Mouse (Mus musculus) mouse embryonic stem cell (cell line): Measurements from ENCODE around the gene Hist2h2aa1.
"Not testable (repeated sequence)": the region's sequence is repeated elsewhere in the genome, so short reads cannot be mapped to it uniquely, and the experiment has no call there.

Source experiments
- in situ Hi-C, 2 experiments: fragments of 300-500 bp; cut with MboI; formaldehyde crosslinking; loops; 1 replicate in 1 of 2; 3 replicates in 1 of 2; pipeline ENCODE4 v1.14.3; 2019 to 2020; ENCODE audit warnings: low sequenced_read_pairs in 2 of 2, low pct_unique_long_range_greater_than_20kb in 1 of 2, mixed read lengths in 1 of 2; ENCODE audit not compliant: unreplicated experiment in 1 of 2

Gene Hist2h2aa1

DNA sequence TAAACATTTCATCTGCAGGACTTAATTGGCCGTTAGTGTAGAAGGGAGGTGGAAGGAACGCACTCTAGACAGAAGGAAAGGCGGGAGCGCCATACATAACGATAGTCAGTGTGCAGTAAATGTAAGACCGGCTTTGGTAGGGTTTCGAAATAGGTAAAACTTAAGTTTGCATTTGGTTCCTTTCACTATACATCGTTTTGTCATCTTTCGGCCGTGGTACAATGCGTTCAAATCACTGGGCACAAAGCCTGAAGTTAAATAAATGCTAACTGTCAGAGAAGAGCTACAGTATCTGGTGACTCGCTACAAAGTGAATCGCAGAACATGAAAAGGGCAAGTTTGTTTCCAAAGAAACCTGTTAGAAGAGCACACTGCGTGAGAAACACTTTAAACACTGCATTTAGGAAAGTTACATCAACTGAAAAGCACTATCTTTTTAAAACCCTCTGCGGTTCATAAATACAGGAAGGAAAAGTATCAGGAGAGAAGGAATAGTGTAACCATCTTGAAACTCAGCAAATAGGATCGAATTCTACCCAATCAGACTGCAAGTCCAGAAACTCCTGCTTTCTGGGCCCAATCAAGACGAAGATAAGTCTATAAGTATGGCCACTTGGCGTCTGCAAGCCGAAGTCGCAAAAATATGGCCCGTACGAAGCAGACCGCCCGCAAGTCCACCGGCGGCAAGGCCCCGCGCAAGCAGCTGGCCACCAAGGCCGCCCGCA, 22.9 kb downstream of the Hist2h2aa1 start, which contains the start of gene Hist2h3b:
Hist2h3b (plus strand) TSS at position 604 of the 725 bp plus-strand sequence.
- in situ Hi-C loops, result no loop called here

DNA sequence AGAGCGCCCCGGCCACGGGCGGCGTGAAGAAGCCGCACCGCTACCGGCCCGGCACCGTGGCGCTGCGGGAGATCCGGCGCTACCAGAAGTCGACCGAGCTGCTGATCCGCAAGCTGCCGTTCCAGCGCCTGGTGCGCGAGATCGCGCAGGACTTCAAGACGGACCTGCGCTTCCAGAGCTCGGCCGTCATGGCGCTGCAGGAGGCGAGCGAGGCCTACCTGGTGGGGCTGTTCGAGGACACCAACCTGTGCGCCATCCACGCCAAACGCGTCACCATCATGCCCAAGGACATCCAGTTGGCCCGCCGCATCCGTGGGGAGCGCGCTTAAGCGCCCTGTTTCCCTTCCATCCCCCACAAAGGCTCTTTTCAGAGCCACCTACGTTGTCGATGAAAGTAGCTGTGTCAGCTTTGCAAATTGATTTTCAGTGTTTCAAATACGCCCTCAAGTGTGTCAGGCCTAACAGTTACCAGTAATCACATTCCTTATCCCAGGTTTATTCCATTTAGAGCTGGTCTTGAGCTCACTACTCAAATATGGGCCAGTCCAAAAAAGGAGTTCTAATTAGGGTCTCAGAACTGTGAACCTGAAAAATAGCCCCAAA, 23.6 kb downstream of the Hist2h2aa1 start:
- in situ Hi-C loops, result not testable (repeated sequence)

DNA sequence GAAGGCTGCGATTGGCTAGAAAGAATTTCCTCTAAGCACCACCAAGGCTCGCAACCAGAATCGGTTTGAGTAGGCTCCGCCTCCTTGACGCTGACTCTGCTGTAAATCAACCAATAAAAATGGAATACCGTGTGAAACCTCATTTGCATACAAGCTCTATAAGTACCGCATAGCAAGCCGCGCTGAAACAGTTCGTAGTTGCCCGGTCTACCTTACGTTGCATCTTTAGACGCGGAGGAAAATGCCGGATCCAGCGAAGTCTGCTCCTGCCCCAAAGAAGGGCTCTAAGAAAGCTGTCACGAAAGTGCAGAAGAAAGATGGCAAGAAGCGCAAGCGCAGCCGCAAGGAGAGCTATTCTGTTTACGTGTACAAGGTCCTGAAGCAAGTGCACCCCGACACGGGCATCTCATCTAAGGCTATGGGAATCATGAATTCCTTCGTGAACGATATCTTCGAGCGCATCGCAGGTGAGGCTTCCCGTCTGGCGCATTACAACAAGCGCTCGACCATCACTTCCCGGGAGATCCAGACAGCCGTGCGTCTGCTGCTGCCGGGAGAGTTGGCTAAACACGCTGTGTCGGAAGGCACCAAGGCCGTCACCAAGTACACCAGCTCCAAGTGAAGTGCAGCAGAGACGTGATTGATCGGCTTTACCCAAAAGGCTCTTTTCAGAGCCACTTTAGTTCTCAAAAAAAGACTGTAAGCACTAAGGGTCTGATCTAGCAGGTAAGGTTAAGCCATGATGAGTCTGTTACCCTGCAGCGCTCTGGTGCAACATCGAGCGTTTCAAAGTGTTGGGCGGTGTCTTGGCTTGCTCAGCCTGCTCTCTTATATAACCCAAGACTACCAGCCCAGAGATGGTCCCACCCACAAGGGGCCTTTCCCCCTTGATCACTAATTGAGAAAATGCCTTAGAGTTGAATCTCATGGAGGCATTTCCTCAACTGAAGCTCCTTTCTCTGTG, 24.5 kb downstream of the Hist2h2aa1 start, which contains the start of gene Hist2h2bb:
Hist2h2bb (plus strand) TSS at position 242 of the 964 bp plus-strand sequence.
- in situ Hi-C loops, result no loop called here

DNA sequence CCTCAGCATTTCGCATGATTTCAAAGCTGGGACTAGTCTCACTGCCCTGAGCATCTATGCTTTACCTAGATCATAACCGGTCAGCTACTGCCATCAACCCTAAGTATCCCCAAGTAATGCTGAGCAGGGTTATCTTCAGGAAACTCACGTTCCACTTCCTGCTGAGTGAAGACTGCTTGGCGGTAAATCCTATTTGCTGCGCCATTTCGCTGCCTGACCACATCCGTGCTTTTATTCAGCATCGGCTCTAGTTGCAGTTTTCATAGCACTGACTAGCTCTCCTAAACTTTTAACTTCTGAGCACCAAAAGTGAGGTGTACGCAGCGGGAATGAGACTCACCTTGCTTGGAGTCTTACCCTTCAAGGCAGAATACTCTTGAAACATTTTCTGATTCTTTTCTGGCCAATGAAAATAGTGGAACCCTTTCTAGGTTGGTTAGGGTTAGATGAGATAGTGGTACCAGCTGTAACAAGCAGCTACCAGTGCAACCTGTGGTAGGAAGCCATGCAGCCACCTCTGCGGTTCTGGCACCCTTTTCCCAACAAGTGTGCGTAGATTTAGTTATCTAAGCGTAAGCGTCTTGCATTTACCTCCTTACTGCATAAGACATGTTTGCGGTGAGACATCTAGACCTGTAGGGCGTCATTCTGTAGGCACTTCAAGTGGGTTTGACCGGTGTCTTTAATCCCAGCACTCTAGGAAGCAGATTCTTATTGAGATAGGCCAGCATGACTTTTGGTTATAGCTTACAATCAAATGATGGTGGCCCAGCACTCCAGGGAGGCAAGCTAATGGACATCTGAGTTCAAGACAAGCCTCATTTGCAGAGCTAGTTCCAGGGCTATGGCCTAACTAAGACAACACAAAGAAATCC, 28.5 kb downstream of the Hist2h2aa1 start:
- in situ Hi-C loops, result no loop called here

DNA sequence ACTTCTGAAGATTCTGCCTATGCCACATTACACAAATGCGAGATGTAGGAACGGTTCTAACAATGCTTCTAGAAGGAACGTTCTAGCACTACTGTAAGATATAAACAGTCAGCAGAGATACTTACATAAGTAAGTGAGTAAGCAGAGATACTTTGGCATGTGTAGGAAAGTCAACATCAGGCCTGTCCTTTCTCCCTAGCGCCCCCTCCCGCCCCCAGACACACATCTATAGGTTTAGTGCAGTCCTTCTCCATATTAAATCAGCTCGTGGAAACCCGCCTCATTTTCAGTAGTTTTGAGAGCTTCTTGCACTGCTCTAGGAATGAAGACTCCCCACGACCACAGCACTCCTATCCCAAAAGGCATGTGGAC, 32.1 kb downstream of the Hist2h2aa1 start:
- in situ Hi-C loops, result no loop called here

DNA sequence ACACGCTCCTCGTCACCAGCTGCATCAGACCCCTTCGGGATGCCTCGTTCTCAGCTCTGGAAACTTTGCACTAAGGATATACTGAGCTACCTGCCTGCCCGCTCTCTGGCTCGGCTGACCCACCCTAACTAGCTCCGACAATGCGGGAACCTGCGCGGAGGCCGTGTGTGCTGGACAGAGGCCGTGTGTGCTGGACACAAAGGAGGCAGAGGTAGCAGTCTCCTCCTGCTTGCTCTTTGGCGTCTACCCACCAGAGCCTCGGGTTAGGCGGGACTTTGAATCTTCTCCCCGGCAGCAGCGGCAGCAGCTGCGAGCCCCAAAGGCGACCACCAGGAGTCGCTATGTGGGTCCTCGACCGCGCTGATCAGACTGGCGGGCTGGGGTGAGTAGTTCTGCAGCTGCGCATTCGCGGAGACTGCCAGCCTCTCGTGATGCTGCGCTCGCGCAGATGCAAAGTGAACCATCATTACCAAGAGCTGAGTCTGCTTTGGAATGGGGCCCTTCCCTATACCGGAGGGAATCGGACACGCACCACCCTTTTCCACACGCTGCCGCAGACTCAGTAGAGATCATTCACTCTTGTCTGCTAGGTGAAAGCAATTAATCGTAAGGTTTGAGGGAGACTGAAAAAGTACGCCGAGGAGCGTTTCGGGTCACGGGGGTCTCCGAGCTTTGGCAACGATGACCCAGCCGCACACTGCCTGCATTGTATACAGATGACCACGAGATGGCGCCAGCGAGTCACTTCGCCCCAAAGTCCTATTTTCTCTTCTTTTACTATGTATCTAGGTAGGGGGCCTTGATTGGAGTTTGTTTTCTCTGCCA, 32.7 kb downstream of the Hist2h2aa1 start:
- in situ Hi-C loops, result no loop called here

DNA sequence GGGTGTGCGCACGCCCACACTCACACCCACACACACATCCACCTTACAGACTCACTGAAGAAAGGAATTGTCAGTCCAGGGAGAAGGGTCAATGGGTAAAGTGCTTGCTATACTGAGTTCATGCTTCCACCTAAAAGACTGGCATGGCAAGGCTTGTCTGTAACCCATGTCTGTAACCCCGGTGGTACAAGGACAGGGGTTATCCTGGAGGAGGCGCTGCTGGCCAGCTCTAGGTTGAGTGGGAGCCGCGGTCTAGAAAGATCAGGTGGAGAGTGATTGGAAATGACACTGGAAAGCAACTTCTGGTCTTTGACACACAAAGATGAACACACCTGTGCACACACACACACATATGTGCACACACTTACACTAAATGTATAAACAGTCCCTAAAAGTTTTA, 35.4 kb downstream of the Hist2h2aa1 start:
- in situ Hi-C loops, result loop anchor here in 1 of 2 experiments (5.0 kb wide), 1 partner anchor 157 kb away; no protein-coding TSS in a partner anchor

DNA sequence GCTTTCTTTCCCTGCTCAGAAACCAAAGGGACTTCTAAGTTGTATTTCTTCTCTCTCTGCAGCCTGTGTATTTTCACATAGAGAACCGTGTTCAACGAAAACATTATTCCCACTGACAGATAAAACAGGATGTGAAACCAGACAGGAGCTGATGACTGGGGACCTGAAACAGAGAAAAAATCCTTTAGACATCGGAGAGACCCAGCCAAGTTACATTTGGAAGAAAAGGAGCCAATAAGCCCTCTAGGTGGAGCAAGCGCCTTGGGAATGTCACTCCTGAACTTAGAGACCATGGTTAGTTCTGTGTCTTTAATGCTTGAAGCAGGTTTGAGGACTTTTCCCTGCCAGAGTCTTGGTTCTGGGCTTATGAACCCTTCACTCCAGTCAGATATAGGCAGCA, 39.2 kb downstream of the Hist2h2aa1 start:
- in situ Hi-C loops, result loop anchor here in 1 of 2 experiments (5.0 kb wide), 1 partner anchor 153 kb away; no protein-coding TSS in a partner anchor

DNA sequence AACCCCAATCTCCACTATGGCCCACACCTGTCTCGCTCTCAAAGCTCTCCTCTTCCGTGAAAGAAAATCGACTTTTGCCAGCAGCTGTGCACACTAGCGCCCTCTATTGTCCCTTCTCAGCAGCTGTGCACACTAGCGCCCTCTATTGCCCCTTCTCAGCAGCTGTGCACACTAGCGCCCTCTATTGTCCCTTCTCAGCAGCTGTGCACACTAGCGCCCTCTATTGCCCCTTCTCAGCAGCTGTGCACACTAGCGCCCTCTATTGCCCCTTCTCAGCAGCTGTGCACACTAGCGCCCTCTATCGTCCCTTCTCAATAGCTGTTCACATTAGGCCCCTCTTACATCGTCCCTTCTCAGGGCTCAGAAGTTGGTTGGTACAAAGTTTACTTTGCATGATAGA, 42.0 kb downstream of the Hist2h2aa1 start:
- in situ Hi-C loops, result not testable (repeated sequence)

DNA sequence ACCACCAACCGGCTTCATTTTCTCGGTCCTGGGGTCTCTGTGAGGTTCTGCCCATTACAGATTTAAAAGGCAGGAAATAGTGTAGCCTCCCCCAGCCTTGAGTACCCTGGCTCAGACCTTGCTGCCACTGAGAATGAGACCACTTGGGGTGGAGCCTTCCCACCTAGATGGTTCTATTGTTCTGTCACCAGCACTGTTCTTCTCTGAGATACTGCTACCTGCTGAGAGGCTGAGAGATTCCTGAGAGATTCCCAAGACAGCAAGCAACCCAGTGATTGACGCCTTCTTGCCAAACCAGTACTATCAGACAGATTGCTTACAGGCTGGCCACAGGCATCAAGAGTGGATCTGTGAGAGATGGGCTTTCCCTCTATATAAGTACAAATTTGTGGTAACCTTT, 43.9 kb downstream of the Hist2h2aa1 start:
- in situ Hi-C loops, result no loop called here

DNA sequence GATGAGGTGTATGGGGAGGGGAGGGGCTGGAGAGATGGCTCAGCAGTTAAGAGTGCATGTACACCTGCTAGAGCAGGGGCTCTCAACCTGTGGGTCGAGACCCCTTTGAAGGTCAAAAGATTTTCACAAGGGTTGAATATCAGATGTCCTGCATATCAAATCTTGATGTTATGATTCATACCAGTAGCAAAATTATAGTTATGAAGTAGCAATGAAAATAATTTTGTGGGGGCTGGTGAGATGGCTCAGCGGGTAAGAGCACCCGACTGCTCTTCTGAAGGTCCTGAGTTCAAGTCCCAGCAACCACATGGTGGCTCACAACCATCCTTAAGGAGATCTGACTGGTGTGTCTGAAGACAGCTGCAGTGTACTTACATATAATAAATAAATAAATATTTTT, 45.4 kb downstream of the Hist2h2aa1 start:
- in situ Hi-C loops, result not testable (repeated sequence)

DNA sequence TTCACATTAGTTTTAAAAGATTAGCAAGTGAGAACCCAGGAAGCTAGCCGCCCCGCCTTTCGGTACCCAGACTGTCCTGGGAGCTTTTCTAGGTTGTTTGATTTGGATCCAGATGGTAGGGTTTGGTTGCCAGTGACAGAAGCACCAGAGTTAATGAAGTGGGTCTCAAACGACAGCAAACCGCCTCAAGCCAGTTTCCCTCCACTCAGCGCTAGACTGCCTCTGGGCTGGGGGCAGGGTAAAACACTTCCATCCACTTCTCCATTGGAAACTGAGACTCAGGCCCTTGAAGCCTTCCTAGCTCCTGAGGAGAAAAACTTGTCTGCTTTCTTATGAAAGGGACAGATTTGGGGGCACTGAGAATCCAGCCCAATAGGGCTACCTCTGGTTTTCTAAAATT, 47.3 kb downstream of the Hist2h2aa1 start:
- in situ Hi-C loops, result no loop called here

DNA sequence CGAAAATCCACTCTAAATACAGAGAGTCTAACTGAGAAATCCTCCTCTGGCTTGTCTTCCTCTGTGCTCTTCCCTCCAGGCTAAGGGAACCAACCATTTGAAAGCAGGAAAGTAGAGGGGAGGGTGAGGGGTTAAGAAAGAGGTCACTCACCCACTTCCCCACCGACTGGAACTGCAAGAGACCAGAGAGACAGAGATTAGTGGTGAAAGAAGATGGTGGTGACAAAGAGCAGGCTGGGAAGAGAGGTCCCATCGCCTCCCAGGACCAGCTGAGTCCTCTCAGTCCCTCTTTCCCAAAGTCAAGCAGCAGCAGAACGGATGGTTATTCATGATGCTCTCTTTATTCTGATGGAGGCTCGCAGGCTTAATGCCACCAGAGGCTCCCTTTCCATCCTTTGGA, 48.1 kb downstream of the Hist2h2aa1 start:
- in situ Hi-C loops, result no loop called here

DNA sequence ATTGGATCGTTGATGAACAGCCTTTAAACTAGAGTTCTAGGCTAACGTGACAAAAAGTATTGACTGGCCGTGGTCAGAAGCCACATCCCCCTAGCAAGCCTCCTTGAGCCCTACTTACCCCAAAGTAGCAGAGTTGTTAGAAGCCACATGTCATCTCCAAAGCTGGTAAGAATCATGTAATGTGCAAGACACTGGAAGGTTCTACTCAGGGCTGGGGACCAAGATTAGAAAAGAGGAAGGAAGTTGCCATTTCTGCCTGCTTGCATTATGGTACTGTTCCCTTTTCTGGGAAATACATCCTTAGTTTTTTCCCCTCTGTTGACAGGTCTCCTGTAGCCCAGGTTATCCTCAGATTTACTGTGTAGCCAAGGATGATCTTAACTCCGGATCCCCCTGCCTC, 48.5 kb downstream of the Hist2h2aa1 start, which contains the start of gene Fcgr1:
Fcgr1 (minus strand) TSS at position 183 of the 400 bp plus-strand sequence.
- in situ Hi-C loops, result no loop called here
